9 mouse cellular contexts compared by ENCODE assay signal in genomic region chr1:126925150-126926035, GRCm38 (mm10).
DNase-seq lines count a peak whose midpoint lies in the region; ATAC-seq and TF ChIP-seq lines count a peak whose summit lies in the region.
"Had no signal": no experiment of that assay in that cellular context is flagged by ENCODE, and none has a peak within 500 bp of the region (broad histone marks: within the 10 kb centered on the region; RNA-seq: fewer than 3 reads in every experiment).

No protein-coding gene starts in this region.

- peak overlapping the region; percentile 21; the same call in 1 of the 2 replicates for H3K27ac ChIP-seq in forebrain, embryonic 13.5 days
- H3K27ac ChIP-seq in forebrain, embryonic 11.5 days (ENCODE audit: low read depth, low read length), result no peak overlapping the region
- H3K27ac ChIP-seq in liver, postnatal 0 days (ENCODE audit: low read depth), result no peak overlapping the region

- H3K4me2 ChIP-seq in forebrain, embryonic 13.5 days, result 0 out of 2 replicates have a peak overlapping the region, but pooled peaks have one; percentile 19
- H3K4me2 ChIP-seq in forebrain, embryonic 11.5 days (ENCODE audit: low read depth, low read length, severe bottlenecking), result no peak overlapping the region
- H3K4me2 ChIP-seq in liver, postnatal 0 days (ENCODE audit: low read depth, low read length), result no peak overlapping the region

- no peak overlapping the region for H3K9ac ChIP-seq in forebrain, embryonic 13.5 days
- H3K9ac ChIP-seq in forebrain, embryonic 11.5 days (ENCODE audit: low read length), result no peak overlapping the region
- no peak overlapping the region for H3K9ac ChIP-seq in liver, postnatal 0 days (replicated peaks)

- H3K4me3 ChIP-seq in forebrain, embryonic 13.5 days, result no peak overlapping the region
- H3K4me3 ChIP-seq in forebrain, embryonic 11.5 days (ENCODE audit: low read depth, low read length), result no peak overlapping the region
- H3K4me3 ChIP-seq in liver, postnatal 0 days (ENCODE audit: low read depth, low read length), result no peak overlapping the region
- H3K4me3 ChIP-seq: megakaryocyte, embryonic 14.5 days had no signal

- TF ChIP-seq EP300 in liver, postnatal 0 days (IDR thresholded peaks at IDR 0.05; ENCODE audit: low read depth), result no peak

- H3K9me3 ChIP-seq in forebrain, embryonic 13.5 days (replicated peaks), result no peaks in the 10 kb centered on the region
- no peaks in the 10 kb centered on the region for H3K9me3 ChIP-seq in forebrain, embryonic 11.5 days (ENCODE audit: control insufficient read depth, low read length)
- H3K9me3 ChIP-seq in liver, postnatal 0 days (ENCODE audit: low read length), result no peaks in the 10 kb centered on the region
- H3K9me3 ChIP-seq: megakaryocyte, embryonic 14.5 days had no signal

- DNase-seq in forebrain, embryonic 11.5 days (ENCODE audit: low spot score), result no peak
- DNase-seq in cerebellum, adult 9-11 months, result peak; percentile 81
- peak; percentile 73 for DNase-seq in heart, adult 8-10 months (ENCODE audit: low spot score)
- DNase-seq in layer of hippocampus, adult 8-10 months (ENCODE audit: low spot score in 2 of 2), result peak; percentile 72 to 76
- DNase-seq in lung, postnatal 36 days, result peak; percentile 89
- DNase-seq in testis, postnatal 10 days (ENCODE audit: low spot score), result peak; percentile 73
- no peak for DNase-seq in liver, postnatal 0 days

- H3K27me3 ChIP-seq in forebrain, embryonic 13.5 days, result no peaks in the 10 kb centered on the region
- H3K27me3 ChIP-seq in forebrain, embryonic 11.5 days (ENCODE audit: control insufficient read depth, insufficient read depth, low read length), result no peaks in the 10 kb centered on the region
- no peaks in the 10 kb centered on the region for H3K27me3 ChIP-seq in liver, postnatal 0 days (ENCODE audit: insufficient read depth, low read length)

- H3K4me1 ChIP-seq in forebrain, embryonic 13.5 days, result peaks cover 46% of the 10 kb centered on the region
- H3K4me1 ChIP-seq in forebrain, embryonic 11.5 days (replicated peaks; ENCODE audit: control insufficient read depth, insufficient read depth, low read length), result no peaks in the 10 kb centered on the region; the same call in 1 of the 2 replicates
- H3K4me1 ChIP-seq in liver, postnatal 0 days (ENCODE audit: insufficient read depth), result no peaks in the 10 kb centered on the region
- H3K4me1 ChIP-seq: megakaryocyte, embryonic 14.5 days had no signal

- WGBS in forebrain, embryonic 13.5 days, result 52% methylated on average over 12 of the region's 12 CpGs
- WGBS in forebrain, embryonic 11.5 days, result 83% methylated on average over 12 of the region's 12 CpGs
- 68% methylated on average over 12 of the region's 12 CpGs for WGBS in liver, postnatal 0 days (ENCODE audit: insufficient replicate concordance)

- TF ChIP-seq CTCF in liver, postnatal 0 days (IDR thresholded peaks at IDR 0.05; ENCODE audit: low read depth), result no peak

- ATAC-seq in forebrain, embryonic 13.5 days, result peak; percentile 84
- ATAC-seq in forebrain, embryonic 11.5 days (replicated peaks; ENCODE audit: low FRiP score), result no peak
- no peak for ATAC-seq in liver, postnatal 0 days

- H3K36me3 ChIP-seq in forebrain, embryonic 13.5 days (ENCODE audit: poor library complexity, severe bottlenecking), result no peaks in the 10 kb centered on the region
- H3K36me3 ChIP-seq in forebrain, embryonic 11.5 days (ENCODE audit: control insufficient read depth, insufficient read depth, low read length), result no peaks in the 10 kb centered on the region
- H3K36me3 ChIP-seq in liver, postnatal 0 days (replicated peaks; ENCODE audit: insufficient read depth, low read length), result no peaks in the 10 kb centered on the region

Comparison
In these comparisons a context has a peak if more than half of its experiments do, and no peak if none do; other contexts are left out.
1. DNase-seq: peak in cerebellum, adult 9-11 months (single experiment), heart, adult 8-10 months (single experiment), layer of hippocampus, adult 8-10 months (2 of 2), lung, postnatal 36 days (single experiment) and testis, postnatal 10 days (single experiment); none in forebrain, embryonic 11.5 days (single experiment) and liver, postnatal 0 days (single experiment).